In the genomic region with DNA sequence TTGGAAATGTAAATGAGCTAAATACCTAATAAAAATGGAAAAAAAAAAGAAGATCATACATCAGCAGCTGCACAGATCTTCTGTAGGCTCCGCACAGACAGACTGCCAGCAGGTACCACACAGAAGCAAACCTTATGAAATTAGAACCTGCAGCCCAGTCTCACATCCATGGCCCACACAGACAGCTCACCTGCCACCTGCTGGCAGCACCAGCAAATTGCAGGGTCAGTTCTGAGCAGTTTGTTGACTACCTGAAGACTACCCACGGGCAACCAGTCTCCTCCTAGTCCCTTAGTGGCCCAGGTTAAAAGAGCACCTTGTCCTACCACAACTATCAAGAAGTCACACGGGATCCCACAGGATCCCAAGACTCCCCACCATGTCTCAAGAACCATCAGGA, we compare ENCODE assay signal across 8 mouse cellular contexts.
DNase-seq lines count a peak whose midpoint lies in the region; ATAC-seq and TF ChIP-seq lines count a peak whose summit lies in the region.
"Had no signal": no experiment of that assay in that cellular context is flagged by ENCODE, and none has a peak within 500 bp of the region (broad histone marks: within the 10 kb centered on the region; RNA-seq: fewer than 3 reads in every experiment).

No protein-coding gene starts in this region.

- TF ChIP-seq CTCF in intestine, postnatal 0 days (IDR thresholded peaks at IDR 0.05; ENCODE audit: low read depth) = peak; percentile 52
- peak; percentile 89 for TF ChIP-seq CTCF in ES-Bruce4 (IDR thresholded peaks at IDR 0.05; ENCODE audit: low read depth, low read length)

- peak; percentile 22 for DNase-seq in 416B (ENCODE audit: low read depth)
- peak; percentile 17 to 33 for DNase-seq in heart, postnatal 14 days
- no peak for DNase-seq in spleen, postnatal 14 days (ENCODE audit: low spot score in 2 of 2)

- no peak overlapping the region for H3K4me2 ChIP-seq in intestine, postnatal 0 days (replicated peaks; ENCODE audit: low read depth)
- H3K4me2 ChIP-seq in intestine, embryonic 15.5 days (replicated peaks) = no peak overlapping the region
- H3K4me2 ChIP-seq: embryonic facial prominence, embryonic 13.5 days had no signal

- H3K9ac ChIP-seq in intestine, postnatal 0 days (ENCODE audit: low read depth, low read length) = no peak overlapping the region
- H3K9ac ChIP-seq in intestine, embryonic 15.5 days = no peak overlapping the region
- H3K9ac ChIP-seq in ES-Bruce4 (ENCODE audit: low read depth, poor library complexity, severe bottlenecking) = no peak overlapping the region
- H3K9ac ChIP-seq: embryonic facial prominence, embryonic 13.5 days had no signal

- intact Hi-C loops in heart, postnatal 14 days (cut with DNase I) = loop anchor here (5.0 kb wide), 2 partner anchors 414 to 579 kb away; a partner anchor contains a TSS

- H3K36me3 ChIP-seq in intestine, postnatal 0 days (ENCODE audit: control insufficient read depth, insufficient read depth) = no peaks in the 10 kb centered on the region
- H3K36me3 ChIP-seq in intestine, embryonic 15.5 days = no peaks in the 10 kb centered on the region
- no peaks in the 10 kb centered on the region for H3K36me3 ChIP-seq in ES-Bruce4 (ENCODE audit: control insufficient read depth, insufficient read depth, low read length, poor library complexity, severe bottlenecking)
- H3K36me3 ChIP-seq: embryonic facial prominence, embryonic 13.5 days had no signal

- no peak for TF ChIP-seq EP300 in ES-Bruce4 (IDR thresholded peaks at IDR 0.05; ENCODE audit: insufficient read depth, low read depth, low read length)

- 75% methylated on average over 3 of the region's 3 CpGs for WGBS in intestine, postnatal 0 days
- WGBS in intestine, embryonic 15.5 days = 70% methylated on average over 3 of the region's 3 CpGs

- H3K4me1 ChIP-seq in intestine, postnatal 0 days (replicated peaks; ENCODE audit: control insufficient read depth, insufficient read depth, low read length) = no peaks in the 10 kb centered on the region
- H3K4me1 ChIP-seq in intestine, embryonic 15.5 days (replicated peaks) = no peaks in the 10 kb centered on the region; the same call in 1 of the 2 replicates
- no peaks in the 10 kb centered on the region for H3K4me1 ChIP-seq in ES-Bruce4 (ENCODE audit: control insufficient read depth, insufficient read depth, low read length)

- H3K27ac ChIP-seq in intestine, postnatal 0 days (ENCODE audit: low read depth, low read length) = no peak overlapping the region
- no peak overlapping the region for H3K27ac ChIP-seq in intestine, embryonic 15.5 days
- no peak overlapping the region for H3K27ac ChIP-seq in ES-Bruce4 (ENCODE audit: insufficient read depth, low read length)
- H3K27ac ChIP-seq: embryonic facial prominence, embryonic 13.5 days had no signal

- H3K4me3 ChIP-seq in intestine, postnatal 0 days (ENCODE audit: low read depth, low read length) = no peak overlapping the region
- H3K4me3 ChIP-seq in intestine, embryonic 15.5 days (replicated peaks) = no peak overlapping the region
- no peak overlapping the region for H3K4me3 ChIP-seq in ES-Bruce4 (ENCODE audit: low read depth, low read length)
- H3K4me3 ChIP-seq: embryonic facial prominence, embryonic 13.5 days had no signal

- no peaks in the 10 kb centered on the region for H3K9me3 ChIP-seq in intestine, postnatal 0 days (ENCODE audit: control insufficient read depth)
- no peaks in the 10 kb centered on the region for H3K9me3 ChIP-seq in intestine, embryonic 15.5 days
- no peaks in the 10 kb centered on the region for H3K9me3 ChIP-seq in ES-Bruce4 (replicated peaks; ENCODE audit: control insufficient read depth, insufficient read depth, low read length, poor library complexity, severe bottlenecking)
- H3K9me3 ChIP-seq: embryonic facial prominence, embryonic 13.5 days had no signal

- no peaks in the 10 kb centered on the region for H3K27me3 ChIP-seq in intestine, postnatal 0 days (replicated peaks; ENCODE audit: control insufficient read depth, insufficient read depth, low read length)
- H3K27me3 ChIP-seq in intestine, embryonic 15.5 days (replicated peaks) = no peaks in the 10 kb centered on the region
- H3K27me3 ChIP-seq in ES-Bruce4 (ENCODE audit: control insufficient read depth, insufficient read depth, low read length, poor library complexity, severe bottlenecking) = no peaks in the 10 kb centered on the region
- H3K27me3 ChIP-seq: embryonic facial prominence, embryonic 13.5 days had no signal

- no peak for ATAC-seq in intestine, postnatal 0 days
- ATAC-seq in intestine, embryonic 15.5 days = no peak
- ATAC-seq in monocyte, adult 5-6 weeks (replicated peaks; ENCODE audit: insufficient number of reproducible peaks, low FRiP score, low TSS enrichment, poor library complexity, severe bottlenecking) = no peak

- TF ChIP-seq POLR2A in ES-Bruce4 (IDR thresholded peaks at IDR 0.05; ENCODE audit: insufficient read depth, low read length) = no peak

Comparison
In these comparisons a context has a peak if more than half of its experiments do, and no peak if none do; other contexts are left out.
1. DNase-seq: peak in 416B (single experiment) and heart, postnatal 14 days (2 of 2); none in spleen, postnatal 14 days (0 of 2).